Mouse (Mus musculus): ENCODE results near the gene Dnph1. TPM values are rescaled to one million over a fixed set of nuclear protein-coding genes. Genes with fewer than 3 reads are reported as not detected.

Dnph1 gene
- total RNA-seq, 2 experiments from 2014 or later = 5.7 to 6.1 TPM

GRCm38 (mm10) chr17:46502775-46503174, 6.3 kb downstream of the Dnph1 start:
- no peak for DNase-seq

- no peak for DNase-seq
These were observed 7.5 kb downstream of the Dnph1 start for GRCm38 (mm10) chr17:46503847-46504638.

GRCm38 (mm10) chr17:46505617-46506016, 9.1 kb downstream of the Dnph1 start:
- DNase-seq = peak; percentile 72

- DNase-seq = no peak
These were observed 14.7 kb downstream of the Dnph1 start for GRCm38 (mm10) chr17:46511059-46511710.

GRCm38 (mm10) chr17:46513329-46513728, 16.8 kb downstream of the Dnph1 start:
- DNase-seq = no peak

GRCm38 (mm10) chr17:46519971-46520370, 23.5 kb downstream of the Dnph1 start:
- no peak for DNase-seq

- DNase-seq = no peak
These were observed 24.0 kb downstream of the Dnph1 start for GRCm38 (mm10) chr17:46520385-46520979.

GRCm38 (mm10) chr17:46521174-46521573, 24.7 kb downstream of the Dnph1 start:
- DNase-seq = no peak

- no peak for DNase-seq
These were observed 25.6 kb downstream of the Dnph1 start for GRCm38 (mm10) chr17:46521963-46522668.

GRCm38 (mm10) chr17:46525065-46525464, 28.6 kb downstream of the Dnph1 start:
- no peak for DNase-seq

GRCm38 (mm10) chr17:46525579-46526307, 29.2 kb downstream of the Dnph1 start:
- DNase-seq = peak; percentile 85

GRCm38 (mm10) chr17:46543661-46544060, 47.1 kb downstream of the Dnph1 start:
- DNase-seq = no peak

GRCm38 (mm10) chr17:46545813-46546564, 49.5 kb downstream of the Dnph1 start, which contains the start of gene Cul9:
Cul9 (minus strand) TSS chr17:46546388.
- peak; percentile 88 for DNase-seq

- no peak for DNase-seq
These were observed 50.1 kb downstream of the Dnph1 start for GRCm38 (mm10) chr17:46546591-46546990.

- DNase-seq = no peak
These were observed 50.5 kb downstream of the Dnph1 start for GRCm38 (mm10) chr17:46546995-46547394.

GRCm38 (mm10) chr17:46547923-46548322, 51.4 kb downstream of the Dnph1 start:
- DNase-seq = no peak

GRCm38 (mm10) chr17:46548741-46549140, 52.2 kb downstream of the Dnph1 start:
- no peak for DNase-seq

GRCm38 (mm10) chr17:46549193-46549592, 52.7 kb downstream of the Dnph1 start:
- DNase-seq = peak; percentile 62

Measured in adrenal gland, postnatal 10 days (tissue).